Mouse (Mus musculus) MEL (cell line): Measurements from ENCODE around the gene Celf2. TPM values are rescaled to one million over a fixed set of nuclear protein-coding genes. Genes with fewer than 3 reads are reported as not detected.

Source experiments
- DNase-seq: peaks from one replicate; pipeline ENCODE4 v3.0.0; 2011; ENCODE audit warnings: low read depth, low spot score
- H3K27ac ChIP-seq: 2 replicates; pipeline ENCODE4 v1.5.1; 2012; ENCODE audit warnings: low read depth, mild to moderate bottlenecking, control low read depth, low read length, moderate library complexity; ENCODE audit not compliant: control insufficient read depth
- H3K27me3 ChIP-seq, 2 experiments: fragments of 150-350 bp in 1 of 2; sonication (generic) in 1 of 2; 2 replicates each; pipeline ENCODE4 v1.6.1; 2012; ENCODE audit warnings: low read length in 2 of 2, mild to moderate bottlenecking in 2 of 2, improper control_type of control experiment in 1 of 2, moderate library complexity in 1 of 2; ENCODE audit not compliant: insufficient read depth in 2 of 2, control insufficient read depth in 1 of 2
- H3K36me3 ChIP-seq, 2 experiments: 2 replicates each; pipeline ENCODE4 v1.6.1; 2012 to 2014; ENCODE audit warnings: low read length in 2 of 2, improper control_type of control experiment in 1 of 2, inconsistent platforms in 1 of 2, mild to moderate bottlenecking in 1 of 2; ENCODE audit not compliant: insufficient read depth in 2 of 2, control insufficient read depth in 1 of 2
- H3K4me1 ChIP-seq, 2 experiments: fragments of 150-350 bp in 1 of 2; sonication (generic) in 1 of 2; 2 replicates each; pipeline ENCODE4 v1.6.1; 2012; ENCODE audit warnings: low read length in 2 of 2, improper control_type of control experiment in 1 of 2, mild to moderate bottlenecking in 1 of 2; ENCODE audit not compliant: insufficient read depth in 2 of 2, control insufficient read depth in 1 of 2
- H3K4me3 ChIP-seq, 2 experiments: fragments of 150-350 bp in 1 of 2; sonication (generic) in 1 of 2; 2 replicates each; pipeline ENCODE4 v1.5.1; 2012; ENCODE audit warnings: low read depth in 2 of 2, low read length in 2 of 2, mild to moderate bottlenecking in 2 of 2, moderate library complexity in 2 of 2, control low read depth in 1 of 2, improper control_type of control experiment in 1 of 2; ENCODE audit not compliant: control insufficient read depth in 1 of 2, insufficient read depth in 1 of 2
- H3K79me2 ChIP-seq: 2 replicates; pipeline ENCODE4 v1.6.1; 2012; ENCODE audit warnings: mild to moderate bottlenecking, low read length, moderate library complexity; ENCODE audit not compliant: control insufficient read depth, poor library complexity, insufficient read depth
- H3K9ac ChIP-seq: 2 replicates; pipeline ENCODE4 v1.6.1; 2012; ENCODE audit warnings: low read depth, mild to moderate bottlenecking, control low read depth, low read length, moderate library complexity; ENCODE audit not compliant: control insufficient read depth, poor library complexity, severe bottlenecking
- H3K9me3 ChIP-seq: fragments of 150-350 bp; sonication (generic); replicated peaks from 2 replicates; pipeline ENCODE4 v1.6.1; 2012; ENCODE audit warnings: mild to moderate bottlenecking, low read length, improper control_type of control experiment, moderate library complexity; ENCODE audit not compliant: insufficient read depth
- BHLHE40 ChIP-seq: IDR thresholded peaks from 2 replicates; pipeline ENCODE4 v1.6.1; 2012; ENCODE audit warnings: low read depth, mild to moderate bottlenecking, inconsistent platforms, low read length, improper control_type of control experiment, borderline replicate concordance
- CHD1 ChIP-seq: IDR thresholded peaks from 2 replicates; pipeline ENCODE4 v1.6.1; 2012; ENCODE audit warnings: low read depth, mild to moderate bottlenecking, inconsistent platforms, low read length, improper control_type of control experiment
- ELF1 ChIP-seq: IDR thresholded peaks from 2 replicates; pipeline ENCODE4 v1.6.1; 2014; ENCODE audit warnings: low read depth, mild to moderate bottlenecking, inconsistent platforms, low read length, improper control_type of control experiment, moderate library complexity
- EP300 ChIP-seq, 2 experiments: IDR thresholded peaks; 2 replicates each; pipeline ENCODE4 v1.6.1; 2011; ENCODE audit warnings: improper control_type of control experiment in 2 of 2, low read length in 2 of 2, low read depth in 1 of 2, mild to moderate bottlenecking in 1 of 2
- ETS1 ChIP-seq: IDR thresholded peaks from 2 replicates; pipeline ENCODE4 v1.6.1; 2012; ENCODE audit warnings: low read depth, mild to moderate bottlenecking, inconsistent platforms, low read length, improper control_type of control experiment, moderate library complexity
- JUND ChIP-seq: IDR thresholded peaks from 2 replicates; pipeline ENCODE4 v1.6.1; 2011; ENCODE audit warnings: low read depth, mild to moderate bottlenecking, improper control_type of control experiment, low read length
- MAFK ChIP-seq: IDR thresholded peaks from 2 replicates; pipeline ENCODE4 v1.6.1; 2011; ENCODE audit warnings: low read depth, mild to moderate bottlenecking, low read length, improper control_type of control experiment, borderline replicate concordance
- MYB ChIP-seq: IDR thresholded peaks from 2 replicates; pipeline ENCODE4 v1.6.1; 2011; ENCODE audit warnings: mild to moderate bottlenecking, low read depth, low read length, improper control_type of control experiment
- NRF1 ChIP-seq: IDR thresholded peaks from 2 replicates; pipeline ENCODE4 v1.6.1; 2014; ENCODE audit warnings: low read depth, mild to moderate bottlenecking, inconsistent platforms, low read length, improper control_type of control experiment, moderate library complexity; ENCODE audit not compliant: poor library complexity, insufficient read depth, severe bottlenecking
- POLR2A ChIP-seq, 2 experiments: IDR thresholded peaks; 2 replicates each; pipeline ENCODE4 v1.6.1; 2011 to 2012; ENCODE audit warnings: low read length in 2 of 2, mild to moderate bottlenecking in 2 of 2, control low read depth in 1 of 2, improper control_type of control experiment in 1 of 2, low read depth in 1 of 2, moderate library complexity in 1 of 2; ENCODE audit not compliant: control insufficient read depth in 1 of 2, insufficient read depth in 1 of 2, poor library complexity in 1 of 2
- RCOR1 ChIP-seq: IDR thresholded peaks from 2 replicates; pipeline ENCODE4 v1.6.1; 2012; ENCODE audit warnings: low read depth, mild to moderate bottlenecking, inconsistent platforms, low read length, improper control_type of control experiment
- SMC3 ChIP-seq: IDR thresholded peaks from 2 replicates; pipeline ENCODE4 v1.6.1; 2011; ENCODE audit warnings: low read depth, low read length, improper control_type of control experiment
- TBP ChIP-seq: IDR thresholded peaks from 2 replicates; pipeline ENCODE4 v1.8.0; 2011; ENCODE audit warnings: low read depth, low read length, improper control_type of control experiment
- UBTF ChIP-seq: IDR thresholded peaks from 2 replicates; pipeline ENCODE4 v1.6.1; 2012; ENCODE audit warnings: low read depth, mild to moderate bottlenecking, inconsistent platforms, low read length, improper control_type of control experiment, moderate library complexity, borderline replicate concordance; ENCODE audit not compliant: insufficient read depth
- USF1 ChIP-seq: IDR thresholded peaks from 2 replicates; pipeline ENCODE4 v1.6.1; 2014; ENCODE audit warnings: low read depth, mild to moderate bottlenecking, inconsistent platforms, low read length, improper control_type of control experiment, moderate library complexity
- ZC3H11A ChIP-seq: IDR thresholded peaks from 2 replicates; pipeline ENCODE4 v1.6.1; 2012; ENCODE audit warnings: low read depth, mild to moderate bottlenecking, inconsistent platforms, low read length, improper control_type of control experiment
- ZKSCAN1 ChIP-seq: IDR thresholded peaks from 2 replicates; pipeline ENCODE4 v1.6.1; 2012; ENCODE audit warnings: low read depth, mild to moderate bottlenecking, inconsistent platforms, low read length, improper control_type of control experiment, moderate library complexity
- ZNF384 ChIP-seq: IDR thresholded peaks from 2 replicates; pipeline ENCODE4 v1.6.1; 2012; ENCODE audit warnings: low read depth, mild to moderate bottlenecking, inconsistent platforms, low read length, improper control_type of control experiment
- polyA plus RNA-seq, 2 experiments: library from polyadenylated mRNA; stranded (reverse) in 1 of 2; unstranded in 1 of 2; fragments of >175 nt in 1 of 2; fragments of >200 nt in 1 of 2; gene quantifications; 2 replicates each; pipeline versions ENCODE4 v1.2.1 to v1.2.4; 2012; ENCODE audit warnings: low replicate concordance in 2 of 2, low read depth in 1 of 2; ENCODE audit not compliant: insufficient read length in 2 of 2, insufficient read depth in 1 of 2, missing spikeins in 1 of 2
- total RNA-seq: library from RNA; depleted of rRNA; stranded (reverse); fragments of 300-350 nt; gene quantifications from 2 replicates; pipeline ENCODE4 v1.2.3, GENCODE M21; 2012

The Celf2 gene
- total and polyA plus RNA-seq, 3 experiments, result 8.9 to 16.7 TPM; not detected in 1

DNA sequence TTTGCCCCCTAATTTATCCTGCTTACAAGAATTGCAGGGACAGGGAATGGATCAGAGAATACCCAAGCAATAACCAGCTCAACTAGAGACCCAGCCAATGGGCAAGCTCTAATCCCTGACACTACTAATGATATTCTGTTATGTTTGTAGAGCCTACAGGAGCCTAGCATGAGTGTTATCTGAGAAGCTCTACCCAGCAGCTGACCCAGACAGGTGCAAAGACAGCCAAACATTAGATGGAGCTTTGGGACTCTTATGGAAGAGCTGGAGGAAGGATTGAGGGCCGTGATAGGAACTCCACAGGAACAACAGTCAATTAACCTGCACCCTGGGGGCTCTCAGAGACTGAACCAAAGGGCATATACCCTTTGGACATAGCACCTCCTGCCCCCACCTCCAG is 857.7 kb downstream of the Celf2 start:
- Histone ChIP-seq H3K9me3 (no peaks in the 10 kb centered on the region), H3K36me3 (no peaks in the 10 kb centered on the region), H3K4me3 (no peak overlapping the region), H3K9ac (no peak overlapping the region), H3K79me2 (no peaks in the 10 kb centered on the region), H3K27me3 (no peaks in the 10 kb centered on the region), H3K27ac (no peak overlapping the region), H3K4me1 (no peaks in the 10 kb centered on the region)
- DNase-seq, result no peak
- TF ChIP-seq TBP (no peak), ZNF384 (no peak), EP300 (IDR thresholded peaks at IDR 0.05; ENCODE audit: low read depth in 1 of 2, low read length in 2 of 2) (no peak), CHD1 (no peak), ZKSCAN1 (no peak), MYB (no peak)

GRCm38 (mm10) chr2:6648877-6649276 is 860.5 kb downstream of the Celf2 start:
- Histone ChIP-seq H3K36me3 (no peaks in the 10 kb centered on the region), H3K9ac (no peak overlapping the region), H3K79me2 (no peaks in the 10 kb centered on the region), H3K4me1 (no peaks in the 10 kb centered on the region), H3K27ac (no peak overlapping the region), H3K27me3 (no peaks in the 10 kb centered on the region), H3K4me3 (no peak overlapping the region), H3K9me3 (no peaks in the 10 kb centered on the region)
- DNase-seq, result no peak
- TF ChIP-seq BHLHE40, result no peak
- no peak for TF ChIP-seq JUND
- no peak for TF ChIP-seq ZC3H11A
- TF ChIP-seq SMC3, result no peak
- no peak for TF ChIP-seq POLR2A (IDR thresholded peaks at IDR 0.05; ENCODE audit: control insufficient read depth in 1 of 2, insufficient read depth in 1 of 2, low read depth in 1 of 2, low read length in 2 of 2, poor library complexity in 1 of 2)
- no peak for TF ChIP-seq ELF1
- TF ChIP-seq UBTF, result no peak
- TF ChIP-seq TBP, result no peak
- no peak for TF ChIP-seq USF1
- TF ChIP-seq MYB, result no peak
- no peak for TF ChIP-seq ETS1
- TF ChIP-seq RCOR1, result no peak
- no peak for TF ChIP-seq MAFK
- no peak for TF ChIP-seq NRF1
